Mouse (Mus musculus): ENCODE data around the gene Rad50. TPM values are rescaled to one million over a fixed set of nuclear protein-coding genes. Genes with fewer than 3 reads are reported as not detected.

Gene Rad50
- polyA plus RNA-seq, 1 experiment: 4.3 TPM

- Histone ChIP-seq H3K4me3 (no peak overlapping the region), H3K36me3 (ENCODE audit: control insufficient read depth, insufficient read depth) (peaks cover 14% of the 10 kb centered on the region), H3ac (ENCODE audit: control insufficient read depth, insufficient read length) (no peak overlapping the region), H3K27me3 (ENCODE audit: control insufficient read depth, insufficient read depth, insufficient read length) (no peaks in the 10 kb centered on the region), H3K79me2 (ENCODE audit: control insufficient read depth, insufficient read depth) (no peaks in the 10 kb centered on the region), H3K4me2 (ENCODE audit: low read depth) (no peak overlapping the region)
- TF ChIP-seq SRF (IDR thresholded peaks at IDR 0.05; ENCODE audit: control insufficient read depth, insufficient read length, low read depth) (no peak), POLR2AphosphoS2 (IDR thresholded peaks at IDR 0.05; ENCODE audit: insufficient read length, low read depth) (no peak), MYOD1 (IDR thresholded peaks at IDR 0.05; ENCODE audit: control insufficient read depth in 1 of 3, insufficient read length in 2 of 3, low read depth in 2 of 3) (no peak), MYOG (IDR thresholded peaks at IDR 0.05; ENCODE audit: control insufficient read depth in 1 of 3, insufficient read depth in 1 of 3, insufficient read length in 2 of 3, low read depth in 2 of 3) (no peak), MAX (IDR thresholded peaks at IDR 0.05; ENCODE audit: low read depth) (no peak), TCF3 (IDR thresholded peaks at IDR 0.05; ENCODE audit: insufficient read length, low read depth) (no peak), REST (IDR thresholded peaks at IDR 0.05; ENCODE audit: insufficient read depth, insufficient read length) (no peak), USF1 (IDR thresholded peaks at IDR 0.05; ENCODE audit: low read depth) (no peak)
Measured at GRCm38 (mm10) chr11:53651441-53651840, 55.7 kb downstream of the Rad50 start.

- H3K36me3 ChIP-seq (ENCODE audit: control insufficient read depth, insufficient read depth): peaks cover under 1% of the 10 kb centered on the region
- no peak overlapping the region for H3ac ChIP-seq (ENCODE audit: control insufficient read depth, insufficient read length)
- no peaks in the 10 kb centered on the region for H3K79me2 ChIP-seq (ENCODE audit: control insufficient read depth, insufficient read depth)
- no peak overlapping the region for H3K4me2 ChIP-seq (ENCODE audit: low read depth)
- no peak overlapping the region for H3K4me3 ChIP-seq
- TF ChIP-seq E2F4 (IDR thresholded peaks at IDR 0.05; ENCODE audit: insufficient read depth): no peak
- TF ChIP-seq MYOD1 (IDR thresholded peaks at IDR 0.05; ENCODE audit: control insufficient read depth in 1 of 3, insufficient read length in 2 of 3, low read depth in 2 of 3): no peak
- TF ChIP-seq TCF12 (IDR thresholded peaks at IDR 0.05; ENCODE audit: insufficient read depth, poor library complexity, severe bottlenecking): no peak
- no peak for TF ChIP-seq MAX (IDR thresholded peaks at IDR 0.05; ENCODE audit: low read depth)
- no peak for TF ChIP-seq USF1 (IDR thresholded peaks at IDR 0.05; ENCODE audit: low read depth)
- TF ChIP-seq MYOG (IDR thresholded peaks at IDR 0.05; ENCODE audit: control insufficient read depth in 1 of 3, insufficient read depth in 1 of 3, insufficient read length in 2 of 3, low read depth in 2 of 3): no peak
- no peak for TF ChIP-seq POLR2AphosphoS2 (IDR thresholded peaks at IDR 0.05; ENCODE audit: insufficient read length, low read depth)
- no peak for TF ChIP-seq POLR2A (IDR thresholded peaks at IDR 0.05; ENCODE audit: insufficient read length, low read depth)
- TF ChIP-seq REST (IDR thresholded peaks at IDR 0.05; ENCODE audit: insufficient read depth, insufficient read length): no peak
- TF ChIP-seq TCF3 (IDR thresholded peaks at IDR 0.05; ENCODE audit: insufficient read length, low read depth): no peak
- no peak for TF ChIP-seq CEBPB (IDR thresholded peaks at IDR 0.05; ENCODE audit: insufficient read depth, poor library complexity, severe bottlenecking)
- no peak for TF ChIP-seq SRF (IDR thresholded peaks at IDR 0.05; ENCODE audit: control insufficient read depth, insufficient read length, low read depth)
- no peaks in the 10 kb centered on the region for H3K27me3 ChIP-seq (ENCODE audit: control insufficient read depth, insufficient read depth, insufficient read length)
Measured at GRCm38 (mm10) chr11:53644017-53644416, 63.1 kb downstream of the Rad50 start.

GRCm38 (mm10) chr11:53642744-53643279, 64.3 kb downstream of the Rad50 start:
- H3K4me2 ChIP-seq (ENCODE audit: low read depth): no peak overlapping the region
- no peak overlapping the region for H3ac ChIP-seq (ENCODE audit: control insufficient read depth, insufficient read length)
- H3K79me2 ChIP-seq (ENCODE audit: control insufficient read depth, insufficient read depth): no peaks in the 10 kb centered on the region
- no peak overlapping the region for H3K4me3 ChIP-seq
- TF ChIP-seq CEBPB (IDR thresholded peaks at IDR 0.05; ENCODE audit: insufficient read depth, poor library complexity, severe bottlenecking) (no peak), REST (IDR thresholded peaks at IDR 0.05; ENCODE audit: insufficient read depth, insufficient read length) (no peak), POLR2A (IDR thresholded peaks at IDR 0.05; ENCODE audit: insufficient read length, low read depth) (no peak), MYOD1 (IDR thresholded peaks at IDR 0.05; ENCODE audit: control insufficient read depth in 1 of 3, insufficient read length in 2 of 3, low read depth in 2 of 3) (no peak), TCF12 (IDR thresholded peaks at IDR 0.05; ENCODE audit: insufficient read depth, poor library complexity, severe bottlenecking) (no peak), MAX (IDR thresholded peaks at IDR 0.05; ENCODE audit: low read depth) (no peak)
- H3K27me3 ChIP-seq (ENCODE audit: control insufficient read depth, insufficient read depth, insufficient read length): peaks cover under 1% of the 10 kb centered on the region
- H3K36me3 ChIP-seq (ENCODE audit: control insufficient read depth, insufficient read depth): no peaks in the 10 kb centered on the region

GRCm38 (mm10) chr11:53637803-53638260, 69.3 kb downstream of the Rad50 start:
- Histone ChIP-seq H3K36me3 (ENCODE audit: control insufficient read depth, insufficient read depth) (no peaks in the 10 kb centered on the region), H3ac (ENCODE audit: control insufficient read depth, insufficient read length) (no peak overlapping the region), H3K4me2 (ENCODE audit: low read depth) (no peak overlapping the region), H3K4me3 (no peak overlapping the region), H3K79me2 (ENCODE audit: control insufficient read depth, insufficient read depth) (no peaks in the 10 kb centered on the region), H3K27me3 (ENCODE audit: control insufficient read depth, insufficient read depth, insufficient read length) (peaks cover 6% of the 10 kb centered on the region)
- TF ChIP-seq E2F4 (IDR thresholded peaks at IDR 0.05; ENCODE audit: insufficient read depth) (no peak), SRF (IDR thresholded peaks at IDR 0.05; ENCODE audit: control insufficient read depth, insufficient read length, low read depth) (no peak), MAX (IDR thresholded peaks at IDR 0.05; ENCODE audit: low read depth) (no peak), MYOD1 (IDR thresholded peaks at IDR 0.05; ENCODE audit: control insufficient read depth in 1 of 3, insufficient read length in 2 of 3, low read depth in 2 of 3) (no peak), USF1 (IDR thresholded peaks at IDR 0.05; ENCODE audit: low read depth) (no peak), TCF12 (IDR thresholded peaks at IDR 0.05; ENCODE audit: insufficient read depth, poor library complexity, severe bottlenecking) (no peak)

- H3K79me2 ChIP-seq (ENCODE audit: control insufficient read depth, insufficient read depth): no peaks in the 10 kb centered on the region
- H3K36me3 ChIP-seq (ENCODE audit: control insufficient read depth, insufficient read depth): no peaks in the 10 kb centered on the region
- TF ChIP-seq MYOG (IDR thresholded peaks at IDR 0.05; ENCODE audit: control insufficient read depth in 1 of 3, insufficient read depth in 1 of 3, insufficient read length in 2 of 3, low read depth in 2 of 3) (no peak), POLR2A (IDR thresholded peaks at IDR 0.05; ENCODE audit: insufficient read length, low read depth) (no peak), REST (IDR thresholded peaks at IDR 0.05; ENCODE audit: insufficient read depth, insufficient read length) (no peak), POLR2AphosphoS2 (IDR thresholded peaks at IDR 0.05; ENCODE audit: insufficient read length, low read depth) (no peak), MYOD1 (IDR thresholded peaks at IDR 0.05; ENCODE audit: control insufficient read depth in 1 of 3, insufficient read length in 2 of 3, low read depth in 2 of 3) (no peak), TCF12 (IDR thresholded peaks at IDR 0.05; ENCODE audit: insufficient read depth, poor library complexity, severe bottlenecking) (no peak), USF1 (IDR thresholded peaks at IDR 0.05; ENCODE audit: low read depth) (no peak), MAX (IDR thresholded peaks at IDR 0.05; ENCODE audit: low read depth) (no peak), TCF3 (IDR thresholded peaks at IDR 0.05; ENCODE audit: insufficient read length, low read depth) (no peak), CEBPB (IDR thresholded peaks at IDR 0.05; ENCODE audit: insufficient read depth, poor library complexity, severe bottlenecking) (no peak)
- no peak overlapping the region for H3ac ChIP-seq (ENCODE audit: control insufficient read depth, insufficient read length)
- no peak overlapping the region for H3K4me3 ChIP-seq
- no peak overlapping the region for H3K4me2 ChIP-seq (ENCODE audit: low read depth)
- peaks cover 6% of the 10 kb centered on the region for H3K27me3 ChIP-seq (ENCODE audit: control insufficient read depth, insufficient read depth, insufficient read length)
Measured at GRCm38 (mm10) chr11:53637046-53637802, 69.9 kb downstream of the Rad50 start.
